Mouse (Mus musculus) stomach, embryonic 14.5 days (tissue): Measurements from ENCODE around the gene Brd9. TPM values are rescaled to one million over a fixed set of nuclear protein-coding genes. Genes with fewer than 3 reads are reported as not detected.
"Not testable (repeated sequence)": the region's sequence is repeated elsewhere in the genome, so short reads cannot be mapped to it uniquely, and the experiment has no call there.

Experiments used
- ATAC-seq: fragments of 200-750 bp; cut with Nextera tagmentation; 2 replicates; pipeline ENCODE4 v1.8.0; 2017; ENCODE audit warnings: low read depth, moderate TSS enrichment; ENCODE audit not compliant: insufficient number of reproducible peaks, insufficient read depth, low FRiP score
- H3K27ac ChIP-seq: fragments of 300-500 bp; sonication (generic); 2 replicates; pipeline ENCODE4 v1.5.1; 2014; ENCODE audit warnings: mild to moderate bottlenecking, low read length, moderate library complexity, mixed read lengths
- H3K27me3 ChIP-seq: fragments of 300-500 bp; sonication (generic); 2 replicates; pipeline ENCODE4 v1.6.1; 2014; ENCODE audit warnings: low read length, control low read depth, mixed read lengths; ENCODE audit not compliant: control insufficient read depth, insufficient read depth
- H3K36me3 ChIP-seq: fragments of 300-500 bp; sonication (generic); 2 replicates; pipeline ENCODE4 v1.6.1; 2014; ENCODE audit warnings: mild to moderate bottlenecking, control low read depth, low read length, moderate library complexity, mixed read lengths; ENCODE audit not compliant: control insufficient read depth, insufficient read depth
- H3K4me1 ChIP-seq: fragments of 300-500 bp; sonication (generic); 2 replicates; pipeline ENCODE4 v1.6.1; 2014; ENCODE audit warnings: low read length, control low read depth, mixed read lengths; ENCODE audit not compliant: control insufficient read depth, insufficient read depth
- H3K4me2 ChIP-seq: fragments of 300-500 bp; sonication (generic); replicated peaks from 2 replicates; pipeline ENCODE4 v1.6.1; 2014; ENCODE audit warnings: low read depth, low read length, control low read depth
- H3K4me3 ChIP-seq: fragments of 300-500 bp; sonication (generic); 2 replicates; pipeline ENCODE4 v1.5.1; 2014; ENCODE audit warnings: low read depth, low read length, control low read depth
- H3K9ac ChIP-seq: fragments of 300-500 bp; sonication (generic); replicated peaks from 2 replicates; pipeline ENCODE4 v1.6.1; 2014; ENCODE audit warnings: low read depth, mild to moderate bottlenecking, control low read depth, low read length, moderate library complexity, mixed read lengths
- H3K9me3 ChIP-seq: fragments of 300-500 bp; sonication (generic); 2 replicates; pipeline ENCODE4 v1.6.1; 2016; ENCODE audit warnings: low read depth, low read length, control low read depth; ENCODE audit not compliant: control insufficient read depth
- WGBS: fragments of 180-500 bp; shearing (Covaris S2); extraction: QIAGEN DNeasy Blood & Tissue Kit; methylation state at CpG from one replicate; pipeline ENCODE4 v1.1.7; 2014; 5-methylcytosine and 5-hydroxymethylcytosine counted together
- microRNA-seq: library from miRNA; unstranded; fragments of <30 nt; microRNA quantifications from one replicate; pipeline ENCODE4, GENCODE M21; 2016
- polyA plus RNA-seq: library from polyadenylated mRNA; unstranded; fragments of >200 nt; fragmentation: Nextera tagmentation; extraction: Ambion mirVana; gene quantifications from 2 replicates; pipeline ENCODE4 v1.2.1, GENCODE M21; 2014

Brd9 gene
- polyA plus RNA-seq, 1 experiment from 2014 or later: 55.2 TPM

- Histone ChIP-seq H3K9ac (no peak overlapping the region), H3K27ac (no peak overlapping the region), H3K27me3 (no peaks in the 10 kb centered on the region), H3K4me3 (no peak overlapping the region), H3K36me3 (no peaks in the 10 kb centered on the region), H3K9me3 (no peaks in the 10 kb centered on the region), H3K4me1 (no peaks in the 10 kb centered on the region), H3K4me2 (no peak overlapping the region)
- no peak for ATAC-seq
- 52% methylated on average over 4 of the region's 4 CpGs for WGBS
Observed at GRCm38 (mm10) chr13:74001492-74001891, 63.9 kb downstream of the Brd9 start.

GRCm38 (mm10) chr13:74006881-74007280 lies 69.3 kb downstream of the Brd9 start:
- not testable (repeated sequence) for ATAC-seq, H3K27ac ChIP-seq, H3K27me3 ChIP-seq, H3K36me3 ChIP-seq, H3K4me2 ChIP-seq, H3K4me3 ChIP-seq, H3K4me1 ChIP-seq, H3K9me3 ChIP-seq, H3K9ac ChIP-seq
- WGBS: 90% methylated on average over 4 of the region's 4 CpGs

GRCm38 (mm10) chr13:74008216-74008615 lies 70.6 kb downstream of the Brd9 start:
- not testable (repeated sequence) for H3K9ac ChIP-seq, H3K9me3 ChIP-seq, H3K36me3 ChIP-seq, ATAC-seq, H3K27ac ChIP-seq, H3K4me1 ChIP-seq, H3K27me3 ChIP-seq, H3K4me3 ChIP-seq, H3K4me2 ChIP-seq
- 72% methylated on average over 2 of the region's 2 CpGs for WGBS

- Histone ChIP-seq H3K27ac (no peak within 1 kb of the TSS), H3K4me2 (peak within 1 kb of the TSS; percentile 100), H3K27me3 (0 out of 2 replicates have a peak, but pooled peaks cover 6% of the 10 kb centered on the region), H3K9me3 (no peaks in the 10 kb centered on the region), H3K4me3 (peak within 1 kb of the TSS; percentile 48), H3K9ac (no peak within 1 kb of the TSS), H3K36me3 (no peaks in the 10 kb centered on the region), H3K4me1 (0 out of 2 replicates have a peak, but pooled peaks cover 2% of the 10 kb centered on the region)
- ATAC-seq: peak; percentile 95
- under 1% methylated on average over 51 of the region's 56 CpGs for WGBS
Observed at GRCm38 (mm10) chr13:74008948-74009718, 71.5 kb downstream of the Brd9 start, which contains the start of gene Tppp. Gene Tppp (plus strand): TSS chr13:74009407.

- ATAC-seq: no peak
- Histone ChIP-seq H3K27ac (no peak overlapping the region), H3K36me3 (no peaks in the 10 kb centered on the region), H3K9me3 (no peaks in the 10 kb centered on the region), H3K9ac (no peak overlapping the region), H3K4me3 (peak overlapping the region; percentile 48), H3K27me3 (0 out of 2 replicates have a peak, but pooled peaks cover 6% of the 10 kb centered on the region), H3K4me1 (0 out of 2 replicates have a peak, but pooled peaks cover 2% of the 10 kb centered on the region), H3K4me2 (peak overlapping the region; percentile 100)
- 1% methylated on average over 55 of the region's 55 CpGs for WGBS
Observed at GRCm38 (mm10) chr13:74009791-74010614, 72.4 kb downstream of the Brd9 start.

Small RNA genes lying within 50 kb of the gene (microRNA-seq; reads per million reads assigned to microRNA genes)
- gene Gm25197: not detected

Other genes with a start within 250 kb of the Brd9 start
- not detected in 2 replicates for gene Slc6a19, start 232.9 kb upstream of the Brd9 start, polyA plus RNA-seq
- 20.1 and 21.8 TPM in 2 replicates for gene Slc12a7, start 204.7 kb upstream of the Brd9 start, polyA plus RNA-seq
- 3.0 and 4.3 TPM in 2 replicates for gene Nkd2, start 90.2 kb upstream of the Brd9 start, polyA plus RNA-seq
- gene Trip13, start within 50 bp of the Brd9 start, polyA plus RNA-seq: 35.2 and 44.4 TPM in 2 replicates
- gene Zdhhc11, start 26.0 kb downstream of the Brd9 start, polyA plus RNA-seq: not detected in 2 replicates
- gene Tppp, start 71.6 kb downstream of the Brd9 start, polyA plus RNA-seq: 1.4 and 1.8 TPM in 2 replicates
- gene Cep72, start 124.5 kb downstream of the Brd9 start, polyA plus RNA-seq: 14.7 and 17.0 TPM in 2 replicates
- not detected in 2 replicates for gene Slc9a3, start 183.6 kb downstream of the Brd9 start, polyA plus RNA-seq